Mouse (Mus musculus): ENCODE measurements around the gene Tfdp2.

Gene Tfdp2

DNA sequence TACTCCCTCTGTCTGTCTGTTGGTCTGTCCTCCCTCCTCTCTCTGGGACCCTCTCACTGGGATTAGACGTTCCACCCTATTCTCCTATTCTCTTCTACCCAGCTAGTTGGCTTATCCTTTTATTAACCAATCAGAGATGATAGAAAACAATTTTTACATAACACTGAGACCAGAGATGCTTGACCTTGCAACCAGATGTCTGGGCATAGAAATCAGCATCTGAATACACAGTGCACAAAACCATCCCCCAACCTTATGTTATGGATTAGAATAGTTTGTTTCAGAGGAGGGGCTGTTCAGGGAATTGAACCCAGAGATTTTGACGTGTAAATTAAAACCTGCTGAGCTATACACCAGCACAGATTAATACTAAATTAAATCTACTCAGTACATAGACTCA lies 34.2 kb downstream of the Tfdp2 start:
- no peak for DNase-seq

DNA sequence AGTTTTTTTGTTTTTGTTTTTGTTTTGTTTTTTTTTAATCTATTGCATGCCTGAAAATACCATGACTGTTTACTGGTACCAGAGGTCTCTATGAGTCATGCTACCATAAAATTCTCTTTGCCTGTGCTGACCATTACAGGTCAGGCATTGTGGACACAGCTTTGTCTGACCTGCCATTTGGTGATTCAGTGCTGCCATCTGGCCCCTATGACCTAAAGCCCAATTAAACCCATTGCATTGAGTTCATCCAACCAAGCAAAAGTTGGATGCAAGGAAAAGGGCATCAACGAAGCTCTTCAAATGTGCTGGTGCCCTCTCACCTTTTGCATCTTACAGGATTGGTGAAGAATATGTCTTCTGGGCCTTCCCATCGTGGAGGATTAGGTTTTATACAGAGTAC lies 39.4 kb downstream of the Tfdp2 start:
- DNase-seq = no peak

DNA sequence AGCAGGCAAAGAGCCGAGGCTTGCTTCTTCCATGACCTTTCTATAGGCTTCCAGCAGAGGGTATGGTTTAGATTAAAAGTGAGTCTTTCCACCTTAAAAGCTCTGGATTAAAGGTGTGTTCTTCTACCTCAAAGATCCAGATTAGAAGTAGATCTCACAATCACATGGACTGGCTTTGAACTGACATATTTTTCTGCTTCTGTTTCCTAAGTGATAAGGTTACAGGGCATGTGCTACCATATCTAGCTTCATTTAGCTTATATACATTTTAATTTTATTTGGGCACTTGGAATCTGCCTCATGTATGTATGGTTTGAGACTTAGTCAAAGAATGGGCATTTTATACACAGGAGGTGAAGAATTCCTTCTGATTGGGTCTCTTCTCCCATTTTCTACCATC lies 41.3 kb downstream of the Tfdp2 start:
- DNase-seq = no peak

DNA sequence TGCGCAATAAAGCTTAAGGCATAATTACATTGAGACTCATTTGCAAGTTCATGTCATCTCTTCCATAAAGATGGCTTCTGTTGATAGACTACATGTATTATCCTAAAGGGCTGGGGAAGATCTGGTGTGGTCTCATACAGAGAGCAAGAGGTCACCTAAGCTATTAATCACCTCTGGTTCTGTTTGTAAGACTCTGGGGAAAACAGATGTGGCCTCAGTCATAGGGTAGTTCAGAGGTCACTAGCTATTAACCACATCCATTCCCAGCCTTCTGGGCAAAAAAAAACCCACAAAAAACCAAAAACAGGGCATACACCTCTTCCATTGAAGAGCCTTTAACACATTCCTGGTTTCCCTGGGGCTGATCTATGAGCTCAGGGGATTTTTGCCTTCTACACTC lies 42.2 kb downstream of the Tfdp2 start:
- no peak for DNase-seq

DNA sequence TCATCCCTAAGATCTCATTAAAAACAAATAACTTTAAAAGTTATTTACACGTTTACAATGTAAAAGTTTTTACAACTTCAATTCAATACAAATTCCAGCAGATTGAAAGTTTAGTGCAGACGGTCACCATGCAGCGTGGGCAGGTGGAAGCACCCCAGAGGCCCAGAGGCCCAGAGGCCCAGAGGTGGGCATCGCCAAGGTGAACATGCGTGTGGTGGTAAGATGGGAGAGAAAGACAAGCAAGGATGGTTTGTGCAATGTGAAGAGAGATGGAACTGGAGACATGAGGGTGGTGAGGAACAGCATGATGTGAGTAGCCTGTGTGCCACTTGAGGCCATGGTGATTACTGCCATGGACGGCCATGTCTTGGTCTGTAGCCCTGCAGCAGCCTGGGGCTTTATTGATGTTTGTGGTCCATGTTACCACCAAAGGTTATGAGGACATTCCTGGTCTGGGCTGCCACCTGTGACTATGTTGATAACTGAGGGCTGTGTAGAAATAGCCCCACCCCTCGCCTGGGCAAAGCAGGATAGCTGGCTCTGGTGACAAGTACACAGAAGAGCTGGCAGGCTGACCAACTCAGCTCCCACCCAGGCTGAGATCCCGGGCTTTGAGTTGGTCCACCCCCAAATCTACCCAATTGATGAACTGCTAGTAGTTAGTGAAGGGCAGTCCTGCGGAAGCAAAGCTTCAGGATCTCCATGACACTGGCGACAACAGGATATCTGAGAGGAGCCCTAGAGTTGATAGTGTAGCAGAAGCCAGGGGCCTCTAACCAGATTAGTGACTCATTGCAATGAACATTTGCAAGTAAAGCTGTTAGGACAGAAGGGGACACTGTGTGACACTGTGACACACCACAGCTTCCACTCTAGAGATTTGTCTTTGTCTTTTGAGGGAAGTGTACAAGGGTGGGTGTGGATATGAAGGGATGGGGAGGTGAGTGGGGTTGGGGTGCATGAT lies 45.3 kb downstream of the Tfdp2 start:
- DNase-seq = no peak

DNA sequence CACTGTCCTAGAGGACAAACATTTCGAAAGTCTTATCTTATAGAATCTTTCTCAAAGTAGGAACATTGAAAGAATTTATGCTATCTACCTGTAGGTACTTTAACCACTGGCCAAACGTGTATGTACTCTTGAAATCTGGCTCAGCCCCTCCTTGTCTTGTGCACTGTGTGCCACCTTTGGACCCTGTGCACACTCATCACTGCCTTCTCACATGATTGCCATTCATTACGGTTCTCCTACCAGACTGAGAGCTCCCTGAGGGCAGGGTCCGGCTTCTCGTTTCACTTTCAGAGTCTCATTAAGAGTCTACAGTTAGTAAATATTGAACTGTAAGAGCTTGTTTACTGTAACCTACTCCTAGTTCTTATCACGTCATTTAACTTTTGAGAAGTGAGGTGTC lies 47.8 kb downstream of the Tfdp2 start:
- DNase-seq = no peak

DNA sequence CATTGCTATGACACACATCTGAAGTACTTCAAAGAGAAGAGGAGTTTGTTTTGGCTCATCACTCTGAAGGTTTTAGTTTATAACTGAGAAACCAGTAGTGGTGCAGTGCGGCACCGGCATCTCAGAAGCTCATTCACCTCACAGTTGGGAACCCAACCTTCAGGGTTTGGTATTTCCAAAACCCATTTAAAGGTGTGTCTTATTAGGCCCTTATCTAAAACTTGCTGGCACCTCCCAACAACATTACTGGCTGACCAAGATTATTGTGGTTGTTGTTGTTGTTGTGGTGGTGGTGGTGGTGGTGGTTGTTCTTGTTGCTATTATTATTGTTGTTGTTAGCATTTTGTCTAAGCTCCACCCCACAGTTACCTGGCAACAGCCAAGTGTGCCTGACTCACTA lies 58.7 kb downstream of the Tfdp2 start:
- DNase-seq = no peak

DNA sequence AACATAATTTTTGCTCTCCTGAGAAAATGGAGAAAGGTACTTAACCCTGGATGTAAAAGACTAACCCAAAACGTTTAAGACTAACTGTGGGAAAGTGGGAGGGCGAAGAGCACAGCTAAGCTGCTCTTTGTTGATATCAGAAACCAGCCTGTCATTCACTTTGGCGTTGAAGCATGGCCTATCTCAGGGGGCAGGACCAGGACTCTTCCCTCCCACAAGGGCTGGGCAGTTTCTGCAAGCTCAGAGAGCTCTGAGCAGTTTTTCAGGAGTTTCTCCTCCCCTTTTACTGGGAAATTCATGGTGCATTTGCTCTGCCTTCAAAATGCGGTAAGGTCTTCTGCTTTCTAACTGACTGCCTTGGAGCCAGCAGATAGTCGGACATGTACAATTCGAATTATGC lies 62.4 kb downstream of the Tfdp2 start:
- no peak for DNase-seq

DNA sequence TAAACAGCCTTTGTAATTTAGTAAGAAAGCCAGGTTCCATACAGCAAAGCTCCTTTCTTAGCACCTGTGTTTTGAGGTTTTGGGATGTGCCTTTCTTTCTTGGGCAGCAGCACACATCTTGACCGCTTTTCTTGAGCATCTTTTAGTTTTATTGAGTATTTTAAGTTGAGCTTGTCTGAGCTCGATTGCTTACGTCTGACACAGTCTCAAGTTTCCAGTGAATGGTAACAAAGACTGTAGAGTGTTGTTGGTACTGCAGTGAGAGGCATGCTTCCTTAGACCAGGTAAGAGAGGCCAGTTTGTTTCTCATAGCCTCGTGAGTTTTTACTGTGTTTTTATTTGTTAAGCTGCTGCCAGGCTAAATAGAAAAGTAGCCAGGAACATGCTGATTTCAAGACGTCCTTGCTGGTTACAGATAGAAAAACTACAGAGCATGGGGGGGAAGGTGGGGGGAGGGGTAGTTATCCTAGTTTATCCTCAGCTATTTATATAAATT lies 63.0 kb downstream of the Tfdp2 start:
- DNase-seq = peak; percentile 32

DNA sequence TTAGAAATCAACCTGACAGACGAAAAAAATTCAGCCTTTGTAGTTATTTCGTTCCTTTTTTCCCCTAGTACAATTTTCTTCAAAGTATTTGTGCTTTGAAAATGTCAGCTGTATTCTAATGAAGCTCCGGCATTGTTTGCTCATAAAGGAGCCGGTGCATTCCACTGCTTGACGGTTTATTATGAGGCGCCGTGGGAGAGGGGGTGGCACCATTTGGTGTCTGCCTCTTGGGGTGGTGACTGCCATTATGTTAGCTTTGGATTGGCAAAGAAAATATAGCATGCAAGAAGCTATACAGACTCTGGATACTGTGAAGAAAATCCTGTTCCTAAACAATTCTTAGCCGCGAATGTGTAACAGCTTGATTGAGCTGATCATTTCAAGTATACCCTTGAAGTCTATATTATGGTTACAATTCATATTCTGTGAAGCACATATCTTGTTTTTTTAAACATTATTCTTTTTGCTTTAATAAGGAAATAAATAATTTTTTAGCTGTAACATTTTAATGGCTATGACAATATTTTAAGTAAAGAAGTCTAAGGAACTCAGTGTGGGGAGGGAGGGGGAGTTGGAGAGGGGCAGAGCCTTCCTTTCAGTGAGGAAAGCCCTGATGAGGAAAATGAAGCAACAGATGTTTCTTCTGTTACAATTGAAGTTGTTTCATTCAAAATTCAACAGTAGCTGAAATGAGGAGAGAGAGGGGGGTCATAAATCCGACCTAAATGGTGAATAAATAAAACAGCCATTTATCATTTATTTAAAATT lies 63.9 kb downstream of the Tfdp2 start:
- no peak for DNase-seq

DNA sequence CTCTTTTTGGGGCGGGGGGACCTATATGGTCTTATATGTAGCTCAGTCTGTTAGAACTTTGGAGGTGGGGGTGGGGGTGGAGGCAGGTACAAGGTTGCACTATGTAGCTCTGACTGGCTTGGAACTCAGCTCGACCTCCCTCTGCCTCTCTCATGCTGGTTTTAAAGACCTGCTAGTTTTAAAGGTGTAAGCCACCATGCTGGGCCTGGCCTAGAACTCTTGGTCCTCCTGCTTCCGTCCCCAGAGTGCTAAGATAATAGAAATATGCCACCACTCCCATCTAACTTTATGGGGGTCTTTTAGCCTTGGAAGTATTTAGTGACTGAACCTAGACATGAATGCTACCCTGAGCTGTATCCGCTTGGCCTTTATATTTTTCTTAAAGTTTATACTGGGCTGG lies 65.0 kb downstream of the Tfdp2 start:
- no peak for DNase-seq

DNA sequence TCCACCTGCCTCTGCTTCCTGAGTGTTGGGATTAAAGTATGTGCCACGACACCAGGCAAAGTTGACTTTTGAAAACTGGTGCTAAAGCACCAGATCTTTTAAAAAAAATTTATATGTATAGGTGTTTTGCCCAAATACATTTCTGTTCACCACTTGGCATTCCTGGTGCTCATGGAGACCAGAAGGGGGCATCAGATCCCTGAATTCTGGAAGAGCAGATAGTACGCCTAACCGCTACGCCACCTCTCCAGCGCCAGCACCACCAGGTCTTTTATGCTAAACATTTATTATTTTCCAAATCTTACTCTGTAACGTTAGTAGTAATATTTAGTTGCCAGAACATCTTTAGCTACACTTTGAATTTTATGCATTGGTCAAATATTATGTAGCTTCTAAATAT lies 65.9 kb downstream of the Tfdp2 start:
- no peak for DNase-seq

DNA sequence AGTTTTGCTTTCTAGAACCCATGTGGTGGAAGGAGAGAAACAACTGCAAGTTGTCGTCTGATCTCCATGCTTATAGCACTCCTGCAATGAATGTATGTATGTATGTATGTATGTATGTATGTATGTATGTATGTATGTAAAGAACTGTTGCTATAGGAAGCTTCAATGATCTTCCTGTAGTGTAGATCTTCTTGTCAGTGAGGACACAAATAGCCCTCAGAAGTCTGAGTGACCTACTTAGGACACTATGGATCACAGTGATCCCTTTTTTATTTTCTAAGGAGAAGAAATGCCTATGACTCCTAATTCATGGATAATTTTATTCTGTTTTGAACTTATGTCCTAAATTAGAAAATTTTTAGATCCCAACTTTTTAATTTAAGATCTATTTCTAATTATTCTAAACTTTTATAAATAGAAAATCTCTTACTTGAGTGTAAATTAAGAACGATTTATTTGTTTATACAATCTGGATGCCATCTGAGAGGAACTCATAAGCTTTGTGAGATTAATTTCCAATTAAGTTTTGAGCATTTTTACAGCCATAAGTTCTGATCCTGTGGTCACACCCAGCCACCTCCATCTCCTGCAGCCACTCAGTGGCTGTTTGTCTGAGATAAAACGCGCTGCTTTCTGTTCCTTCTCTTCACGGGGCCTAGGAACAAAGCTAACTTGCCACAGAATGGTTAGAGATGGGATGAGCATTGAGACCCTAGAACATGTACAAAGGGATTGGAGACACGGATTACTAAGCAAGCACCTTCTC lies 70.9 kb downstream of the Tfdp2 start:
- no peak for DNase-seq

DNA sequence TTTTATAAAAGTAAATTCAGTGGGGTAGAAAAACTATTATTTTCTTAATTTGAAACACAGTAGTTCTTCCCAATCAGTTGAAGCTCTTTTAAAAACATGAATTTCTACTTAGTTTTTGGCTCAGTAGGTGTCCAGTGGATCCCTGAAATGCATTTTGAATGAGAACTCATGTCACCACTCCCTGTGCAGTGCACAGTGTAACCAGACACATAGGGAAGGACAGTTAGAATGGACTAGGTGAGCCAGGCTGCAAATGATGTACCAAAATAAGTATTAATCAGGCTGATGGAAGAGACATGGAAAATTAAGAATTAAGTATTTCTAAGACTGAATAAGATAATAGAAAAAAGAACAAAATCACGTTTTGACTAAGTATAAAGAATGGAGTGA lies 71.5 kb downstream of the Tfdp2 start:
- no peak for DNase-seq

DNA sequence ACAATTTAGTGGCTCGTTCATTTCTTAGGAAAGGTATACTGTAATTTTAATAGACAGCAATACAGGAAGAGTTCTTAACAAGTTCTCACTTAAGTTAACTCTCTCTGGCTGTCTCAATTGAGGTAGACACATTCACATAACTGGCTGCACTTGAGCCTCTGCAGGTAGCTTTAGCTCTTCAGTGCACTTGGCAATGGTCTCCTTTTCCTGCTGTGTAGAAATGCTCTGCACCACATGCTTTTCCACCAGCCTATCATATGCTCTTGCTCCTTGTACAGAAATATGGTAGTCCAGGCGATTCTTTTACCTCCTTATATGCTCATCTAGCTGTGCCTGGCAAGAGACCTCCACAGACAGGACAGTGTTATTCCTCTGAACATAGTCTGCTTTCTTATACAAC lies 73.7 kb downstream of the Tfdp2 start:
- DNase-seq = no peak

DNA sequence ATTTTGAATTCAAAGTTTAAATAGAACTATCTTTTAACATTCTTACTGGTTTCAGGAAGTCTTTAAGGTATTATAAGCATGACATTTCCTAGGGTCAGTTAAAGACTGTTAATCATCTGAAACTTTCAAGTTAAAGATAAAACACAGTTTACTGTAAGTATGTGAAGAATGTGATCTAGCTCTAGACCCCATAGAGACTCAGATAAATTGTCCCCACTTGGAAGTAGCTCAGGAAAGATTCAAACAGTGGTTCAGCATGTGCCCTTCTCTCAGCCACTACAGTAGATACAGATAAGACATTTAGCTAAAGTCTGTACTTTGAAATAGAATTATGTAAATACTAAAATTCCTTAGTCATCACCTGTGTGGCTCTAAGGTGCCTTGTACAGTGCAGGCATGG lies 79.5 kb downstream of the Tfdp2 start:
- no peak for DNase-seq

DNA sequence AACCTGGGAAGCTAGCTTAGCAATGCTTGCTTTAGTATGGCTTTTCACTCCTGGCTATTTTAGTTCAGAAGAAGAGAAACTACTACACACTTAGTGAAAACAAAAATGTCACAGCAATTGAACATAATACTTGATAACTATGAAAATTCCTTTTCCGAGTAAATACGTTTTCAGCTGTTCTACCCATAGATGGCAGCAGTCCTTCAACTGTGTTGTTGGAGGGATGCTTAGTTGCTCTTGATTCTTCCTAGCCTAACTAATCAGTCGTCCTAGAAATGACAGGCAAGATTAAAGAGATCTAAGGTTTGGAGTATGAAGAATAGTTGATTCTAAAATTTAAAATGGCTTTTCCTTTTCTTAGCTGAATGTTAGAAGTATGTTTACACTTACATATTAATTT lies 85.4 kb downstream of the Tfdp2 start:
- no peak for DNase-seq

DNA sequence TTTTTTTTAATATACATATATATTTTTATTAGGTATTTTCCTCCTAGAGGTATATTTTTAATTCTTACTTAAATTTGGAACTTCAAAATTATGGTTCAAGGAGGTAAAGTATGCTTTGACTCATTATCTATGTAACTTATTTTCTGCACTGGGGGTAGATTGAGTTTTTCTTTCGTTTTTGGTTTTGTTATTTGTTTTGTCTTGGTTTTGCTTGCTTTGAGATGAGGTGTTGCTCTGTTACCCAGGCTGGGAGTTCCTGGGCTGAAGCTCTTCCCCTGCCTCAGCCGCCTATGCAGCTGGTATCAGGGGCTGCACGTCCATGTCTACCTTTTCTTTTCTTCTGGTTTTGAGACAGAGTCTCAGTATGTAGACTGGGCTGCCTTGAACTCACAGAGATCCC lies 86.0 kb downstream of the Tfdp2 start:
- no peak for DNase-seq

DNA sequence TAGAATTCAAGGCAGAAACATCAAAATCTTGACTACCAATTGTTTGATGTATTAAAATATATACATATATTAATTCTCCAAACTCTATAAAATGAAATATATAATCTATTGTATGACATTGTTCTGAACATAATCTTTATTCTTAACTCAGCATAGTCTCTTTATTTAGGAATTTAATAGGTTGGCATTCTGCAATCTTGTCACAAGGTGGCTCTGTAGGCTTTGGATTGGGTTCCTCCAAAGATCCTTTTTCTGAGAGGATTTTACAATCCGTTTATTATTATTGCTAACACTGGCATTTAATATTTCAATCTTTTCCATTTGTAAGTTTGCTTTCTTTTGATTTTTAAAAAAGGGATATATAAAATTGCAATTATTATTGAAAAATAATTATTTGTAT lies 88.8 kb downstream of the Tfdp2 start:
- peak; percentile 19 for DNase-seq

DNA sequence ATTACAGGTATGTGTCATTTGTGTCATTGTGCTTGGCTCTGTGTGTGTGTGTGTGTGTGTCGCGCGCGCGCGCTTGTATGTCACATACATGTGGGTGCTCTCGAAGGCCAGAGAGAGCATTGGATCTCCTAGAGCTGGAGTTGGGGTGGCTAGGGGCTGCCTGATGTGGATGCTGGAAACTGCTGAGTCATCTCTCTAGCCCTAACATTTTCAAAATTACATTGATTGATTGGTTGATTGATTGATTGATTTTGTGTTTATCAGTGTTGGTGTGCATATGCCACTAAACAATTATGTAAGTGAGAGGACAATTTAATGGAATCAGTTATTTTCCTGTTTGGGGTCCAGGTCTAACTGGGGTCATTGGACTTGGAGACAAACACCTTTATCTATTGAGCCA lies 96.1 kb downstream of the Tfdp2 start:
- DNase-seq = no peak

DNA sequence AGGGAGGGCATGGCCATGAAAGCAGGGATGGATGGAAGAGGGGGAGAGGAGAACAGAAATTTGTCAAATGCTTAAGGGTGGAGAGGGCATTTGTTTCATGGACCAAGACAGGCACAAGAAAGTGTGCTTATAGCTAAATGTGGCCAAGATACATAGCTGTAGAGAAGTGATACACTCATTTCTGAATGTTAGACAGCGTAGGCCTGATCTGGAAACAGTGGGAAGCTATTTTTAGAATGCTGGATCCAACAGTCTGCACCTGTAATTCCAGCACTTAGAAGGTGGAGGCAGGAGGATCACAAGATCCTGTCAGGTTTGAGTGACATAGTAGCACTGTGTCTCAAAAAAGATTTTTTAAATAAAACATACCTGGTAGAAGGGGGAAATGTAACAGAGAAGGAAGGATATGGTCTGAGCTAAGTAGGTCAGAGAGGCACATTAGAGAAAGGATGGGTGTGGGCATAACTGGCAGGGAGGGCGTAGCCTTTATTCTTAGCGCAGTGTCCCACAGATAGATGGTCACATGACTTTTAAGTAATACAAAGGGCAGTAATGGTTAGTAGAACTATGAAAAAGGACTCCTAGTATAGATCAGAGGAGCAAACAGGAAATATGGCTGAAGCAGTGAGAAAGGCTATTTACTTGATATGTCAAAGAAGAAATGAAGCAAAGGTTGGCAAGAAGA lies 103.4 kb downstream of the Tfdp2 start:
- DNase-seq = no peak

DNA sequence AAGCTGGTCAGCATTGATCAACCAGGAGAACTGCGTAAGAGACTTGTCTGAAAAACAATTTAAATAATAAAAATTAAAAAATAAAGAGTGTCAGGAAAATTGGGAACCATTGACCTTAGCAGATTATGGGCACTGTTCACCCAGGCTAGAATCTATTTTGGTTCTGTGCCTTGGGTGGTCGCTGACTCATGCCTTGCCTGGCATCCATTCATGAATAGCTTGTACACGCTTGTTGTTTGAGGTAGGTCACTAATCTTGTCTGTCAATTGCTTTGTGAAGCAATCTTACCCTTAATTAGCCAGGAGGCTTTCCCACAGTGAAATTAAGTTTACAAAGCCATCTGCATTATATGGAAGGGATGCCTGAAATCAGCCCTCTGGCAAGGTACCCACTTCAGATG lies 112.7 kb downstream of the Tfdp2 start:
- no peak for DNase-seq

DNA sequence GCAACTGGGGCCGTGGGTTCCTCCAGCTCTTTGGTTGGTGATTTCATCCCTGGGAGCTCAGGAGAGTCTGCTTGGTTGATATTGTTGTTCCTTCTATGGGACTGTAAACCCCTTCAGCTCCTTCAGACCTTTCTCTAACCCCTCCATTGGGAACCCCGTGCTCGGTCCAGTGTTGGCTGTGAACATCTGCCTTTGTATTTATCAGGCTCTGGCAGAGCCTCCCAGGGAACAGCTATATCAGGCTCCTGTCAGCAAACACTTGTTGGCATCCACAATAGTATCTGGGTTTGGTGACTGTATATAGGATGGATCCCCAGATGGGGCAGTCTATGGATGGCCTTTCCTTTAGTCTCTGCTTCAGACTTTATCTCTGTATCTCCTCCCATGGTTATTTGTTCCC lies 116.0 kb downstream of the Tfdp2 start:
- DNase-seq = no peak

Measured in lung, postnatal 36 days (tissue).